Mouse (Mus musculus): ENCODE data around the gene Klf7. TPM values are rescaled to one million over a fixed set of nuclear protein-coding genes. Genes with fewer than 3 reads are reported as not detected.
A peak's percentile ranks its signal among the peaks of the same experiment; 100 is the strongest.
"Not testable (repeated sequence)": the region's sequence is repeated elsewhere in the genome, so short reads cannot be mapped to it uniquely, and the experiment has no call there.

Gene Klf7
- total RNA-seq (2021), result 10 to 100 TPM; 15.9 to 21.8 TPM
- long read RNA-seq, experiment 1, full-length matches to known transcripts, result 7 of 23 reads
- long read RNA-seq, experiment 1, partial matches to known transcripts, result 5 of 23 reads
- long read RNA-seq, experiment 1, other reads (novel, unspliced or antisense), result 11 of 23 reads
- long read RNA-seq, experiment 2, full-length matches to known transcripts, result 5 of 8 reads
- long read RNA-seq, experiment 2, partial matches to known transcripts, result 0 of 8 reads
- long read RNA-seq, experiment 2, other reads (novel, unspliced or antisense), result 3 of 8 reads

DNA sequence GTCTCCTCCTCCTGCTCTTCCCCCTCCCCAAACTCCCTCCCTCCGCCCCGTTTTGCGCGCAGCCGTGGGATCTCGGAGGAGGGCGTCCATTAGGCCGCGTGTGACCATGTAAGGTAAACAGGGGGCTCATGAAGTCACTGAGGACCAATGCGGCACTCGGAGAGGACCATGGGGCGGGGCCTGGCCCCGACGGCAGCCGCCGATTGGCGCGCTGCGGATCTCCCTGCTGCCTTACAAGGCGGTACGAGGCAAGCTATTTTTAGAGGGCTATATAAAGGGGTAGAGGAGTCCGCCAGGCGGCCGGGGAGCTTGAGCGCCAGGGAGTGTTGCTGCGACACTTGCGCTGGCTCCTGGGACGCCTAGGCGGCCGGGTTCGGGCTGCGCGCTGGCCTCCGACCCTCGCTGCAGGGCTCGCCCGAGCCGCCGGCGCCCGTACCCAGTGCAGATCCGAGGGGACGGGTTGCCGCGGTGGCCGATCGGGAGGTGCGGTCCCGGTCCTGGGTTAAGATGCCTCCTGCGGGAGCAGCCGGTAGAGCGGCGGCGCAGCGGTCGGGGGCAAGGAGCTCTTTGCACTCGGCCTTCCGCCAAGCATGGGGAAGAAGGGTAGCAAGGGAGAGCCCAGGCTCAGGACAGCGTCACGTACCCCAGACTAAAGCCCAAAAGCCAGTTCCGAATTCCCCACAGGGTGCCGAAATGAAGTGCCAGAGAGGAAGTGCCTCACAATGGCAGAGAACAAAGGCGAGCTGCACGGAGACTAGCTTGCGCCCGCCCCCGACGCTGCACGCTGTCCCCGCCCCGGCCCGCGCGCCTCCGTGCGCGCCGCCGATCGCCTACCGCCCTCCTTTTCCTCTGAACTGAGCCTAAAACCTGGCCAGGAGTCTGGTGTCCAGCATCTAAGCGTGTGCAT, at the start of gene Klf7:
TSS of gene Klf7 (minus strand) at position 724 of the 907 bp plus-strand sequence.
- DNase-seq, result peak; percentile 97

DNA sequence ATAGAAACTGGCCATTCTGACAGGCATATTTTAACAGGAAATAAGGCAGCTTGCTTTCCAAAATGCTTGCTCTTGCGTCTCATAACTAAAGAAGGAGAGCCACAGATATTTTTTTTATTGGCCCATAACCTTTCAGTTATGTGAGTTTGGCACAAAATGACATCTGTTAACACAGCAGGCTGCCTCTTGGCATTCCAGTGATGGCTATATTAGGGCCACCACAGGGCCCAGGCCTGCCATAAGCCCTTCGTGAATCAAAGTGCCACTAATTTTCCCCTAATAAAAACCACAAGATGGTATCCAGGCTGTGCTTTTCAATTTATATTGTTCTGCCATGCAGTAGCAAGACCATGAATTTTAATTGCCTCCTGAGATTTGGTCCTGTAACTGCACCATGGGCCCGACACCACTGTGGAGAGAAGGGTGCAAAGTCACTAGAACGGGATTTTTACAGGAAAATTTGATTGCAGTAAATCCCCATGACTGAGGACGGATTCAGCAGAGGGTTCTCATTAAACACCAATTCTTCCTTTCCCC, 42.5 kb upstream of the Klf7 start:
- no peak for DNase-seq

DNA sequence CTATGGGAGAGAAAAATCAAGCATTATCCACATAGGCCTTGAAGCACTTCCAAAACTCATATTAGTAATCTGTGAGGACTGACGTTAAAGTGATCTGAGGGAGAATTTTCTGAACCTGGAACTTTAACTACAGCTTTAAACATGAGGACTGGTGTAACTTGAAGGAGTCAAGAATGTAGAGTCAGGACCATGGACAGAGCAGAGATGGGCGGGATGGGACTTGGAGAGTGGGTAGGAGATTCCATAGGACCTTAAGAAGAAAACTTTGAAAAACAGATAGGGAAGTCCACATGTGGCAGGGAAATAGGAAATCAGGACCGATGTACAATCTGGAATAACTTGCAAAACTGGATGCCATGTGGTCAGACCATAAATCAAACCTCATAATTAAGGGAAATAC, 36.7 kb upstream of the Klf7 start:
- DNase-seq, result peak; percentile 50

DNA sequence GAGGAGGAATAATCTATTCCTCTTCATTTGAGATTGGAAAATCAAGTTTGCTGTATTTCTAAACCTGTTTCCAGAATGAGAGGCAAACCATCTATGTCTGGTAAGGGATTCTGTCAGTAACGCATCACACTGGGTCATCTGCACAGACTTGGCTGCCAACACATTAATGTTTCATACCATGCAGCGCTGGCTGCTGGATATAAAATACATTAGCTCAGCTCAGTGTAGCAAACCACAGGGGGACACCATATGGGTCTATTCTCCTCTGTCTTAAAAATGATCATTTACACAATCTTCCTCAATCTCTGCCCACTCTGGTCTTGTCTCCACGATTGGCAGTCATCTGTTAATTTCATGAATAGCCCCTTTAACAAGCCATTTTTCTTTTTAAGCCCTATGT, 27.1 kb upstream of the Klf7 start:
- no peak for DNase-seq

DNA sequence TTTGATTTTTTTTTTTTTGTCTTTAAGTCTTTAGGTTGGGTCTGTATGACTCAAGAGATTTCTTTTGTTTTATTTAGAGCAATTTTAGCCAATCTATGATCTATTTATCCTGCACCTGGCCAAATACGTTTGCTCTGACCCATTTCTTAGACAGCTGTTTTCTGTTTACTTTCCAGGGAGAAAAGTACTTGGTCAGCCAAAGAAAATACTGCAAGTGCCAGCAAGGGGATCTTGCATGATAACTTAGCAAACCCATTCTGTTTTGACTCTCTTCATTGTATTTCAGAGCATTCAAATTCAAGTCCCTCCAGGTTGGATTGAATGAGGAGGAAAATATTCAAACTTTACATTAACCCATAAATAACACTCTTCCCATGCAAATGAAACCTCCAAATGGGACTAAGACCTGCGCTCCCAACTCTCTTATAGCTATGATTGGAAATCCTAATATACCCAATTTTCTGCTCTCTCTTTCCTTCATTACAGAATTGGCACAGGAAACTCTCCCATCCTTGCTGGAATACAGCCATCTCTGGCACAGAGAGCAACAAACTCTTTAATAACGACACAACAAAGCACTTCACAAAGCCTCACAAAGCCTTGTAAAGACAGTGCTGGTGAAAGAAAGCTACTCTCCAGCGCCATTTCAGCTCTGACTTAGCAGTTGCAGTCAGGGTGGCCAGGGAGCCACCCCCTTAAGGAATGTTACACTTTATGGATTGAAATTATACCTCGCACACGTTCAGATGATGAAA, 20.8 kb upstream of the Klf7 start:
- DNase-seq, result no peak

DNA sequence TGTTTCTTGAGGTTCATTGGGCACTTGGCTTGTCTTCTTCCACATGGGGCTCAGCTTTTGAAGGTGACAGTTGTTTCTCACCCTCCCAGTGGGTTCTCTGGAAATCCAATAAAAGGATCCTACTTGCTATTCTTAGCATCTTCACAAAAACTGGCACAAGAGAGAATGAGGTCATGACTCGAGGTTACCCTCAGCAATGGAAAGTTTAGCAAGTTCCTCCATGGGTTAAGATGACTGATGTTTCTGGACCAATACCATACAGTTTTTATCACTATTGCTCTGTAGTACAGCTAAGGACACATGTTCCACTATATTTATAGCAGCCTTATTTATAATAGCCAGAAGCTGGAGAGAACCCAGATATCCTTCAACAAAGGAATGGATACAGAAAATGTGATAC, 12.4 kb upstream of the Klf7 start:
- no peak for DNase-seq

DNA sequence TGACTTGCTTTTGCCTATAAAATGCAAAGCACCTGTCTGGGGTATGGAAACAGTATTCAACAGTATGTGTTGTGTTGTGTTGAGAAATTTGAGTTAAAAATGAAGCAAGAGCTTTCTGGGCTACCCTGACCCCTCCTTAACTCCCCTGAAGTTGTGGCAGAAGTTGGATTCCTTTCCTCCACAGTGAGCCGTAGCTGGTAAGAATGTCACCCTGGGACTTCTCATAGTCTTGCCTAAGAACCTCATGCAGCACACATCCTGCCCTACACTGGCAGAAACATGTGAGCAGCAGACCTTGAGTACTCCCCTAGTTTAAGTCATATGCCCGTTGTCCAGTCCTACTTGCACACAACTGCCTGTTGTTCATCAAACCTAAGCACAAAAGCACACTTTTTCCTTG, 4.7 kb upstream of the Klf7 start:
- no peak for DNase-seq

DNA sequence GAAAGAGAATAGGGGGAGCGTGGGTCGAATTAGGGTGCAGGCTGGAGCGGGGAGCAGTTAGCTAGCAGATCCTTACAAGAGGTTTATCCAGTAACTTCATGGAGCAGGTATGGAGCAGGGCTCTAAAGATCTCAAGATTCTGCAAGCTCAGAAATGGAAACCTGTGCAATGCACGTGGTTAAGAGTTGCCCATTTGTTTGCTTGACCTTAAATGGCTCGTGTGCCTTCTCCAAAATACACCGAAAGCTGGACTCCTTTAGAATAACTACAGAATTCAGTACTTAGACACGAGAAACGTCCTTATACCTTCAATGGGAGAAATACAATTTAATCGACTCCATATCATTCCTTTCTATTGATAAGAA, 366 bp upstream of the Klf7 start:
- no peak for DNase-seq

DNA sequence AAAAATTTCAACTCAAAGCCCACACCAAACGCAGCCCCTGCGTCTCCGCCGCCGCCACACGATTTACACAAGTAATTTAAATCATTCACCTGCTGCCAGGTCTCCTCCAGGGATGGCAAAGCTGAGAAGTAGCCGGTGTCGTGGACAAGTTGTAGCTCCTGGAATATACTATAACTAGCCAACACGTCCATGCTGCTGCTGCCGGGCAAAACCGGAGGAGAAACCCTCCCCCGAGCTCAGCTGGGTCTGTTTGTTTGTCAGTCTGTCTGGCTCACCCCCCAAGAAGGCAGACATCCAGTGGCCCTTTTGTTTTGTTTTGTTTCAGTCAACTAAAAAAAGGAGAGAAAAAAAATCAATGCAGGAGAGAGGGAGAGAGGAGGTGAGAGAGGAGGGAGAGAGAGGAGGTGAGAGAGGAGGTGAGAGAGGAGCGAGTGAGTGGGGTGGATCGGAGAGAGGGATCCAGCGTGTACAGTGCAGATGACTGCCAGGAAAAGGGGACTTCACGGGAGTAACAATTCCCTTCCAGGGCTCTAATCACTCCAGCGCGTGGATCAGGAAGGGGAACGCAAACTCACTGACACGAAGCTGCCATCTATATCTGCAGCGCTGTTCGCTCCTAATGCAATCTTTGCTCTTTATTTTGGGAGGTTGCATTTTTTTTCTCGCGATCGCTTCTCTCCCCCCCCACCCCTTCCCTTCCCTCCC, 1.1 kb downstream of the Klf7 start:
- peak; percentile 56 for DNase-seq

DNA sequence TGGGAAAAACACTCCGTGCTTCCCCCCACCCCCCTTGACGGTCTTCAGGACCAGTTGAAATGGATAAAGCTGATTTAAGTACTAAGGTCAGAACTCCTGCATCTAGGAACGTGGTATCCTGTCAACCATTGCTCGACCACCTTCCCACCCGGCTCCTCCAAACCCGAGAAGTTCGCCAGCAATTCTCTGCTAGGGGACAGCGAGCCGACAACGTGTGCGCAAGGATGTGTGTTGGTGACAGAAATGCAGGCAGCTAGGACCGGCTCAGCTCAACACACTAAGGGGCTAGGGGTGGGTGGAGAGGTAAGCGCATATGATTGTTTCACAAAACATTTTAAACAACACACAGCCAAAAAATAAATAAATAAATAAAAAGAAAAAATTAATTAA, 1.7 kb downstream of the Klf7 start:
- DNase-seq, result peak; percentile 48

DNA sequence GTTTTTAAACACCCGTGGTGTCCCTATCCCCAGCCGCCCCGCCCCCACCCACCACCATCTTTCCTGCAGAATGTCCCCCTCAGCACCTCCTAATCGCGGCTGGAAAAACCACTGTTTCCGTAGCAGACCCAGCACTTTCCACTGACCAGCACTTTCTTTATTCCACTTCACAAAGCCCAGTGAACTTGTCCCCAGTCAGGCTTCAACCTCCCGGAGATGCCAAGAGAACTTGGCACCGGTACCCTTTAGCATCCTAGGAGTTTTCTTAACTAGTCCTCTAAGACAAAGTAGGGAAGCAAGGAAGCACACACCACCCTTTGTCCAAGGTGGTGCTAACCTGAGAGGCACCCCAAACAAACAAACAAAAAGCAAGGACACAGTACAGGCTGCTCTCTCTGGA, 2.2 kb downstream of the Klf7 start:
- peak; percentile 60 for DNase-seq

DNA sequence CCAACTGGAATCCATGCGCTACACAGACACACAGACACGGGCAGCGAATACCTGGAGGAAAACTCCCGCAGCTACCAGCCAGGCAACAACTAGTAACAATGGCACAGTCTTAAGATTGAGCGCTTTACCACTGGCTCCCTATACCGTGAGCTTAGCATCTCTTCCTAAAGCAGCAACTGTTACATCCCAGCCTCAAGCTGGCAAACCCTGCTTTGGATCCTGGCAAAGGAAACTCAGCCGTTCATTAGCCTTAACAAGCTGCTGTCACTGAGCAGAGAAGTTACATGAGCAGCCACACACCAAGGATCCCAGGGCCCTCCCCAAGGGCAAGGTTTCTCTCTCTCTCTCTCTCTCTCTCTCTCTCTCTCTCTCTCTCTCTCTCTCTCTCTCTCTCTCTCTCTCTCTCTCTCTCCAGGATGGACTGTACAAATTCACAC, 2.7 kb downstream of the Klf7 start:
- peak; percentile 32 for DNase-seq

DNA sequence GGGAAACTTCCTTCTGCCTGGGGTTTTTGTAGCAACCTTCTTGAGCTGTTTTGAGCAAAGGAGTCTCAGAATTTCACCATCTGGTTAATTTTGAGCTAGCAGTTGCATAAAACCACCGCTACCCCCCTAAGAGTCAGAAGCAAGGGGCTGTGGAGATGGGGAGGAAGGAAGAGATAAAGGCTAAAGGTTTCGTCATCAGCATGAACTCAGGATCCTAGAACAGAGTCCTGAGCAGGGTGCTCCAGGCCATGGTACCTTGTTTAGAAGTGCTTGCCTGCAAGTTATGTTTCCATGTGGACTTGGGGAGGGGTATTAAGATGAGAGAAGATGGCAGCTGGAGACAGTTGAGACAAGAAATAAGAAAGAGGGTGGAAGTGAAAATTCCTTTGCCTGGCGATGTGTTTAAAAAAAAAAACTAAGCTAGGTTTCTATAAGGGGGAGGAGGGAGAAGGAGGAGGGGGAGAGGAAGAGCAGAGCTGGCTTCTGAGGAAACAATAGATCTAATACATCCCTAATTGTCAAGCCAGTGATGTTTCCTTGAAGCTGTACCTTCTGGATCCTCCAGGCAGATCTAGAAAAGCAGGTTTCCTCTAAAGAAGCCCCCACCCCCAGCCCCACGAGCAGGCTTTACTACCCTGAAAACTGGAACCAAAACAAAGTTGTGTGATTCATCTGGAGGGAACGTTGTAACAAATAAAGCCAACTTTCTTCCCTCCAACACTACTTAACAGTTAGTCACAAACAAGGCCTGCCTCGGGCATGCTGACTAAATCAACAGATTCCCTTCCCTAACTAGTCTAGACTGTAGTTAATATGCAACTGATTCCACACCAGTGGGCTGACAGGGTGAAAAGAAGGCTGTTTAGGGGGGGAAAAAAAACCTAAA, 3.6 kb downstream of the Klf7 start:
- DNase-seq, result peak; percentile 29

DNA sequence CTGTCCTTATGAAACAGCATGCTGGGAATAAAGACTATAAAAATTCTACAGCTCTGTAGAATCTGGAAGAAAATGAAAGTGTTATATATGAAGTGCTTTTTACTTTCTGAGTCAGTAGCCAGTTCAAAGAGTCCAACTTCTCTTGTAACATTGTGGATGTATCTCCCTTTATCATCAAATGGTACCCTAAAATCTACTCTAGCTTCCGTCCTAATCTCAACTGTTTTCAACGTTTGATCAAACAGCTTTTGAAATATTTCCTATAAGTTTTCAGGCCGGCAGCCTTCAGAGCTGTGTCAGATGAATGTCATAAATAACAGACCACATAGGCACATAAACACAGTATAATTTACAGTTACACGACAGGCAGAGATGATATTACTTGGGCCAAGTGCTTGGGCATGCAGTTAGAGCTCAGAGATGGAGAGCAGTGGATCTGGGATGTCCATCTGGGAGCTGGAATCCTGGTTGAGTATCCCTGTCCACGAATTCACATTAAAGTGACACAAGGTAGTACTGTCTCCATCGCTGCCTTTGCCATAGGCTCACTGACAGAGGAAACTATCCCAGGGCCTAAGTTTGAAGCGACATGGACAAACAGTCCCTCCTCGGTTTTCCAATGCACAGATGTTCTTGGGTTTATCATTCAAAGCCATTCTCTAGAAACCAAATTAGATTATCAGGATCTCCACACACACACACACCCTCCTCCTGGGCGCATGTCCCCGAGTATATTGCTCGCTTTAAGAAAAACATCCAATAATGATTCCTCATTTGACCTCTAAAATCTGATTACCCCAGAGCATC, 4.4 kb downstream of the Klf7 start:
- no peak for DNase-seq

DNA sequence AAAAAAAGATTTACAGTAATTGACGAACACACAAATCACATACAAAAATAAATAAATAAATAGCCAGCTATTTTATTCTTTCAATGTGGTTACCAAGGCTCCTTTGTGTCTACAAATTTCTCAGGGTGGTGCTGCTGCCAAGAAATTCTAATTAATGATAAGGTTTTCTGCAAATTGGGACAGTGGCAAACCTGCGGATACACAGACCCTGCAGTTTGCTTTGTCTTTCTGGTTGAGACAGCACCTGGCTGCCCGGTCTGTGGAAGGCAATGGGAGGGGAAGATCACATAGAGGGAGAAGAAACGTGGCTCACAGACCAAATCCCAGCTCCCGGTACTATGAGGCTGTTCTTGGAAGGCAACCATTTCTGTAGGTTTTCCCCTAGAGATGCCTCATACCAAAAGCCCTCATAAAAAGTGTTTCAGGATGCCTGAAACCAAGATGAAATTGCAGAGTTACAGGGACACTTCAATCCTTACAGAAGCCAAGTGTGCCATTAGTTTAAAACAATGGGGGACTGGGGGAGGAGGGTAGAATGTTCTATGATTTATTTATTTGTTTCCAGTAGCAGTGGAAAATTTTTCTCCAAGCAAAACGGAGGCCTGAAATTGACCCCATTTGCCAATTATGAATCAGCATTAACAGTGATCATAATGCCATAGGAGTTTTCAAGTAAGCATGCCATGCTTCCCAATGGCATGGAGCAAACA, 5.2 kb downstream of the Klf7 start:
- DNase-seq, result no peak

DNA sequence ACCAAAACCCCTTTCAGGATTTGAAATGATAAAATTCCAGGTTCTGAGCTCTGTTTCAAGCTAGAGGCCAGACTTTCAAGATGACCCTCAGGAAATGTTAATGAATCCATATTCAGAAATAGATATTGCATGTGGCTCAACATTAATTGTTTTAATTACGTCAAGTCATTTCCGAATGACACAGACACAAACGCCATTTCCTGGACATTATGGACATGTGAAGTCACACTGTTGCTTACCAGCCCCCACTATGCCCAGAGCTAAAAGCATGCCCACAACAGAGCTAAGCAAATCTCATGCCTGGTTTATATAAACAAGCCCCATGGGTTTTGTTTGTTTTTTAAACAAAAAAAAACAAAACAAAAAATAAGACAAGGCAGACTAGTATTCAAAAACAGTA, 7.5 kb downstream of the Klf7 start:
- DNase-seq, result no peak

DNA sequence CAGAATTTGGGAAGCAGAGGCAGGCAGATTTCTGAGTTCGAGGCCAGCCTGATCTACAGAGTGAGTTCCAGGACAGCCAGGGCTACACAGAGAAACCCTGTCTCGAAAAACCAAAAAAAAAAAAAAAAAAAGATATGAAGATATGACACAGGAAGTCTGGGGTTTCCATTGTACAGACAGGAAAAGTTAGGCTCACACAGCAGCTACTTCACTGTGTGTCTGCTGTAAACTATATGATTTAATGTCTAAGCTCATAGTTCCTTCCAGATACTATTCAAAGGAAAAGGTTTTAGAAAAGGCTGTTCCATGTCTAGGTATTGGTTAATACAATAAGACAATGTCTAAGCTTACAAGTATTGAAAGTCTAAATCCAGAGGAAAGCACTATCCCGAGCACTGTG, 13.4 kb downstream of the Klf7 start:
- not testable (repeated sequence) for DNase-seq

DNA sequence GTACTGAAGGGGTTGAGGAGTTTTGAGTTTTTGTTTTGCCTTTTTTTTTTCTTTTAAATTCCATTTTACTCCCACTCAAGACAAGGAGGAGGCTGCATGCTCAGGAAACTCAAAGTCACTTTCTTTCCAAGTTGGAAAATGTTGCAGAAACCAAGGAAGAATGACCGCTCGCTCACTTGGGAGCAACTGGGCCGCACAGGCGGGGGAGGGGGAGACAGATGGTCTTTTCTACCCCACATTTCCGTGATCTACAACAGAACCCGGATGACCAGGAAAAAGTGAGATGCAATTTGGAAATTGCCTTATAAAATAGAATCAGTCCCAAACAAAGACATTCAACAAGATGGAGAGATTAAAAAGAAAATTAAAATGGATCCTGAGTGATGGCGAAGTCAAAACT, 14.6 kb downstream of the Klf7 start:
- DNase-seq, result no peak

DNA sequence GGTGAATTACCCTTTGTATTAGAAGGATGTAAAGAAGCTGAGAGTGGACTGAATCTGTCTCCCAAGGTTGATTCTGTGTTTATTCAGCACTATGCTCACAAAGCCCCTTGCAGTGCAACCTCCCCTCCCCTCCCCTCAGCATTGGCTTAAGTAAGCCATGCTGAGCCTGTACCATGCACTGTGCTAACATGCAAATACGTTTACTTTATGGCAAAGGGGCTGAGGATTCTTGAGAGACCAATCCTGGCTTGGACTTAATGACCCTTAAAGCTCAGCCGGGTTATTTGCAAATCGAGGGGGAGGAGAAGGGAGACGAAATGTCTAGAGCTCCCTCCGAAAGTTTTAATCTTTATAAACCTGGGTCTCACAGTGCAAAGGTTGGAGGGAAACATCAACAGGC, 16.0 kb downstream of the Klf7 start:
- DNase-seq, result no peak

Data from adrenal gland, postnatal 10 days (tissue).